Mouse (Mus musculus) adrenal gland, postnatal 25 days (tissue): Measurements from ENCODE around the gene Sp2. TPM values are rescaled to one million over a fixed set of nuclear protein-coding genes. Genes with fewer than 3 reads are reported as not detected.

Experiments used
- DNase-seq: peaks from one replicate; pipeline ENCODE4 v3.0.0; 2021; ENCODE audit warnings: mixed read lengths
- total RNA-seq: library from RNA; stranded (reverse); gene quantifications from 2 replicates; pipeline ENCODE4 v1.2.3, GENCODE M21; 2021

The Sp2 gene
- total RNA-seq, 1 experiment from 2014 or later, result 18.2 TPM

GRCm38 (mm10) chr11:96995836-96996772 is 13.3 kb upstream of the Sp2 start:
- DNase-seq, result no peak

- DNase-seq, result no peak
Observed at GRCm38 (mm10) chr11:96995031-96995430, 12.3 kb upstream of the Sp2 start.

- no peak for DNase-seq
Observed at GRCm38 (mm10) chr11:96992722-96993311, 10.1 kb upstream of the Sp2 start.

GRCm38 (mm10) chr11:96991501-96991900 is 8.7 kb upstream of the Sp2 start:
- DNase-seq, result no peak

- peak; percentile 26 for DNase-seq
Observed at GRCm38 (mm10) chr11:96987873-96988655, 5.3 kb upstream of the Sp2 start.

GRCm38 (mm10) chr11:96986463-96986862 is 3.7 kb upstream of the Sp2 start:
- DNase-seq, result no peak

GRCm38 (mm10) chr11:96984903-96985302 is 2.1 kb upstream of the Sp2 start:
- no peak for DNase-seq

GRCm38 (mm10) chr11:96982355-96982754 is 404 bp downstream of the Sp2 start:
- peak; percentile 80 for DNase-seq

- DNase-seq, result no peak
Observed at GRCm38 (mm10) chr11:96981461-96981860, 1.3 kb downstream of the Sp2 start.

- DNase-seq, result no peak
Observed at GRCm38 (mm10) chr11:96980021-96980420, 2.7 kb downstream of the Sp2 start.

- DNase-seq, result no peak
Observed at GRCm38 (mm10) chr11:96979329-96979728, 3.4 kb downstream of the Sp2 start.

GRCm38 (mm10) chr11:96978401-96979246 is 4.1 kb downstream of the Sp2 start:
- no peak for DNase-seq

GRCm38 (mm10) chr11:96977606-96978400 is 5.0 kb downstream of the Sp2 start:
- peak; percentile 97 for DNase-seq

GRCm38 (mm10) chr11:96976911-96977591 is 5.7 kb downstream of the Sp2 start:
- peak; percentile 90 for DNase-seq

- no peak for DNase-seq
Observed at GRCm38 (mm10) chr11:96976379-96976687, 6.4 kb downstream of the Sp2 start.

GRCm38 (mm10) chr11:96975511-96976378 is 7.0 kb downstream of the Sp2 start:
- DNase-seq, result no peak

- no peak for DNase-seq
Observed at GRCm38 (mm10) chr11:96974813-96975212, 7.9 kb downstream of the Sp2 start.

GRCm38 (mm10) chr11:96973426-96973964 is 9.3 kb downstream of the Sp2 start:
- no peak for DNase-seq

GRCm38 (mm10) chr11:96972906-96973305 is 9.9 kb downstream of the Sp2 start:
- no peak for DNase-seq
